Mouse (Mus musculus) G1E (cell line): ENCODE data around the gene Phtf2. TPM values are rescaled to one million over a fixed set of nuclear protein-coding genes. Genes with fewer than 3 reads are reported as not detected.
"Not testable (repeated sequence)": the region's sequence is repeated elsewhere in the genome, so short reads cannot be mapped to it uniquely, and the experiment has no call there.

Source experiments
- ATAC-seq: 2 replicates; pipeline ENCODE4 v1.8.0; 2016; ENCODE audit warnings: mild to moderate bottlenecking; ENCODE audit not compliant: insufficient number of reproducible peaks, poor library complexity, low FRiP score, severe bottlenecking; ENCODE audit errors: extremely low read depth
- DNase-seq: peaks from one replicate; pipeline ENCODE4 v3.0.0; 2012; ENCODE audit warnings: low spot score
- H3K27me3 ChIP-seq: 2 replicates; pipeline ENCODE4 v1.6.1; 2012; ENCODE audit warnings: mild to moderate bottlenecking, low read length, inconsistent platforms; ENCODE audit not compliant: insufficient read depth
- H3K36me3 ChIP-seq: replicated peaks from 2 replicates; pipeline ENCODE3; 2012; ENCODE audit warnings: mild to moderate bottlenecking, inconsistent platforms
- H3K4me1 ChIP-seq: 2 replicates; pipeline ENCODE4 v1.6.1; 2012; ENCODE audit warnings: low read depth, low read length, inconsistent platforms, mixed read lengths; ENCODE audit not compliant: insufficient read depth
- H3K4me3 ChIP-seq: 2 replicates; pipeline ENCODE4 v1.5.1; 2012; ENCODE audit warnings: low read depth, mild to moderate bottlenecking, inconsistent platforms, low read length, moderate library complexity, mixed read lengths
- H3K9me3 ChIP-seq: replicated peaks from 2 replicates; pipeline ENCODE4 v1.6.1; 2012; ENCODE audit warnings: inconsistent platforms
- CTCF ChIP-seq: IDR thresholded peaks from 2 replicates; pipeline ENCODE4 v1.5.1; 2012; ENCODE audit warnings: low read depth, low read length, inconsistent platforms, mixed read lengths
- GATA1 ChIP-seq: IDR thresholded peaks from 2 replicates; pipeline ENCODE4 v1.6.1; 2012; ENCODE audit warnings: borderline replicate concordance, low read length, inconsistent platforms, mixed read lengths
- GATA2 ChIP-seq: IDR thresholded peaks from 2 replicates; pipeline ENCODE4 v1.6.1; 2012; ENCODE audit warnings: low read depth, low read length, inconsistent platforms, borderline replicate concordance
- POLR2AphosphoS5 ChIP-seq: IDR thresholded peaks from 2 replicates; pipeline ENCODE4 v1.6.1; 2012; ENCODE audit warnings: low read depth, low read length, inconsistent platforms; ENCODE audit not compliant: insufficient replicate concordance
- TAL1 ChIP-seq: conservative IDR thresholded peaks from 2 replicates; pipeline ENCODE4 v1.6.1; 2012; ENCODE audit warnings: low read depth, low read length, inconsistent platforms, mixed read lengths
- polyA plus RNA-seq: library from polyadenylated mRNA; stranded (reverse); fragments of >175 nt; gene quantifications from 2 replicates; pipeline ENCODE4 v1.2.3, GENCODE M21; 2012
- total RNA-seq, 2 experiments: library from RNA; stranded (forward) in 1 of 2; stranded (reverse) in 1 of 2; fragments of 200-1000 nt in 1 of 2; fragments of >200 nt in 1 of 2; fragmentation: Nextera tagmentation in 1 of 2; gene quantifications; 2 replicates each; pipeline ENCODE4 v1.2.3; 2014 to 2017

Phtf2 gene
- total and polyA plus RNA-seq, 3 experiments: 5.8 to 43.5 (median 43.3) TPM

DNA sequence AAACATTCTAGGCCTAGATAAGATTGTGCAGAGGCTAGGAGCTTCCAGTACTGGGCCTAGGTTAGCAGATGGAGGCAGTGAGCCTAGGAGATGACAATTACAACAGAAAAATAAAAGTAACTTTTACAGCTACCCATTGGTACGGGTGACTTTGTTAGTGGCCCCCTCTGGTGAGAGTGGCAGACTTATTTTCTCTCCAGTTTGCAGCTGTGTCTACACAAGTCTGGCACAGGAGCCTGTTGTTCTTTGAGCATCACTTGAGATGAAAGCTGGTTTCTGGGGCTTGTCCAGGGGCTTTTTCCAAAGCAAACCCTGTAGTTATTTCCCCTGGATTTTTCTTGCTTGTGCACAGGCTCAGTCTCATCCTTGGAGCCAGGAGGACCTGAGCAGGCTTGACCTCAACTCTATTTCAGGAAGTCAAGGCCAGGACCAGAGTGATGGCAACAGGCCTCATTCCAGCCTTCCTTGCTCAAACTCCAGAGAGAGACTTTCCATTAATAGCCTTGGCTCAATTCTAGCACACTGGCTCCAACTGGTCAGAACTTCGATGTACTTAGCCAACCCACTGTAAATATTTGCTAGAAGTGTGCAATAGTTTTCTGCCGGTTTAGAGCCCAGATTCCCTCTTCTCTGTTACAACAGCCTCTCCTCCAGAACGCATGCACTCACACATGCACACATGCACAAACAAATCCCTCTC lies 161.6 kb downstream of the Phtf2 start:
- Histone ChIP-seq H3K4me3 (no peak overlapping the region), H3K36me3 (no peaks in the 10 kb centered on the region), H3K4me1 (no peaks in the 10 kb centered on the region), H3K27me3 (peaks cover 24% of the 10 kb centered on the region), H3K9me3 (no peaks in the 10 kb centered on the region)
- ATAC-seq: no peak
- TF ChIP-seq CTCF (no peak), GATA1 (no peak), POLR2AphosphoS5 (no peak), GATA2 (no peak), TAL1 (no peak)
- no peak for DNase-seq

DNA sequence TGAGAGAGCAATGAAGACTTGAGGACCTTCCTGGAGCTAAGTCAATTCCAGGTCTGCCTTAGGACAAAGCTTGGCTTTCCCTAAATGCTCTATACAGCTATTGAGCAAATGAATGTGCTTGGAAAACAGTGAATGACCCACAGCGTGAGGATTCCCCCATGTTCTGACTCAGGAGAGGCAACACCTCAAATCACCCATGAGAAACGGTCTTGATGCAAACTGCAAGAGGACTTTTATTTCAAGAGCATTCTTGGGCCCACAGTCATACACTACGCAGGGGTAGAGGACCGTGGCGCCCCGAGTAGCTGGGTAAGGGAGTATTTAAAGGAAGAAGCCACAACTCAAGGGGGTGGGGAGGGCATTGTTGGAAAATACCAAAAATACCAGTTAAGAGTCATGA lies 165.9 kb downstream of the Phtf2 start:
- not testable (repeated sequence) for H3K4me3 ChIP-seq, H3K4me1 ChIP-seq, ATAC-seq, DNase-seq, H3K9me3 ChIP-seq, H3K36me3 ChIP-seq
- H3K27me3 ChIP-seq: peaks cover 19% of the 10 kb centered on the region

DNA sequence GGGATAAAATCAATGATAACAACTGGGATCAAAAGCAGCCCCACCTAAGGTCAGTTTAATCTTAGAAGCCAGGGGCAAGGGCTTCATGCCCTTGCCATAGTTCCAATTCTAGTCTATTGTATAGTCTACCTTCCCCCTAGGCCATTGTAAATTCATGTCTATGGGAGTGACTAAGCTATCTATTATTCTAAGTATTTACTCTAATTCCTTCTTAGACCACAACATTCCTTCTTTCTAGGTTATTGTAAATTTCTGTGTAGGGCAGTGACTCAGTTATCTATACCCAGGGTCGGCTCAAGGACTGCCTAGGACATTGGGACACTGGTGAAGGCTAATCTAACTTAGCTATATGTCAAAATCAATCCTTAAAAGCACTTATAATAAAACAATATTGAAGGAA lies 167.3 kb downstream of the Phtf2 start:
- H3K9me3 ChIP-seq, H3K36me3 ChIP-seq, DNase-seq, H3K4me3 ChIP-seq, ATAC-seq, H3K4me1 ChIP-seq: not testable (repeated sequence)
- H3K27me3 ChIP-seq: peaks cover 19% of the 10 kb centered on the region

DNA sequence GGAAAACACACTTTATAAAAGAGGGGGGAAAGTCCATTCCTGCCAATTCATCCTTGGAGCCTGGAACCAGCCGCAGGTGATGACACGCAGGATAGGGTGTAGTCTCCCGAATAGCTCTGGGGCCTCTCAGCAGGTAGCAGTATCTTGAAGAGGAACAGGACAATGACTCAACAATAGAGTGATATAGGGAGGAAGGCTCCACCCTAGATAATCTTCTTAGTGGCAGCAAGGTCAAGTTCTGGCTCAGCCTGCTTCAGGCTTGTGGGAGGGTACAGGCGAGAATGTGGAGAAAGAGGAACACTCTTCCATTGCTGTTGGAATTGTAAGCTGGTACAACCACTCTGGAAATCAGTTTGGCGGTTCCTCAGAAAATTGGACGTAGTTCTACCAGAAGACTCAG lies 171.1 kb downstream of the Phtf2 start:
- not testable (repeated sequence) for H3K27me3 ChIP-seq, H3K4me3 ChIP-seq, H3K9me3 ChIP-seq, H3K4me1 ChIP-seq, ATAC-seq, H3K36me3 ChIP-seq, DNase-seq

Other genes with a start within 250 kb of the Phtf2 start
- 43.8 and 48.6 TPM in 2 replicates for gene Tmem60, start 67 bp upstream of the Phtf2 start, total RNA-seq (2014; fragmentation: Nextera tagmentation)
- 37.9 and 52.2 TPM in 2 replicates for gene Tmem60, start 67 bp upstream of the Phtf2 start, total RNA-seq (2017)
- gene Tmem60, start 67 bp upstream of the Phtf2 start, polyA plus RNA-seq: 2.8 and 3.5 TPM in 2 replicates
- gene Rsbn1l, start 74.3 kb upstream of the Phtf2 start, total RNA-seq (2014; fragmentation: Nextera tagmentation): 90.5 and 90.8 TPM in 2 replicates
- gene Rsbn1l, start 74.3 kb upstream of the Phtf2 start, total RNA-seq (2017): 63.7 and 69.7 TPM in 2 replicates
- gene Rsbn1l, start 74.3 kb upstream of the Phtf2 start, polyA plus RNA-seq: 15.7 and 16.7 TPM in 2 replicates
- gene Ptpn12, start 173.8 kb upstream of the Phtf2 start, total RNA-seq (2014; fragmentation: Nextera tagmentation): 112 and 137 TPM in 2 replicates
- 84.7 and 95.6 TPM in 2 replicates for gene Ptpn12, start 173.8 kb upstream of the Phtf2 start, total RNA-seq (2017)
- 25.4 and 59.0 TPM in 2 replicates for gene Ptpn12, start 173.8 kb upstream of the Phtf2 start, polyA plus RNA-seq